Mouse (Mus musculus) left cerebral cortex, postnatal 36 days (tissue): ENCODE data around the gene Lpgat1. TPM values are rescaled to one million over a fixed set of nuclear protein-coding genes. Genes with fewer than 3 reads are reported as not detected.

ENCODE experiments used
- DNase-seq, 2 experiments: peaks; one replicate each; pipeline ENCODE4 v3.0.0; 2021 to 2022; ENCODE audit warnings: low spot score in 2 of 2, mixed read lengths in 1 of 2
- intact Hi-C: fragments of 180-260 bp; cut with DNase I; formaldehyde crosslinking; loops from one replicate; pipeline ENCODE4 v1.15.1; 2025
- total RNA-seq, 2 experiments: library from RNA; stranded (reverse); gene quantifications; 2 replicates each; pipeline ENCODE4 v1.2.3; 2021

Lpgat1 gene
- total RNA-seq, 2 experiments from 2014 or later, result 181 TPM

DNA sequence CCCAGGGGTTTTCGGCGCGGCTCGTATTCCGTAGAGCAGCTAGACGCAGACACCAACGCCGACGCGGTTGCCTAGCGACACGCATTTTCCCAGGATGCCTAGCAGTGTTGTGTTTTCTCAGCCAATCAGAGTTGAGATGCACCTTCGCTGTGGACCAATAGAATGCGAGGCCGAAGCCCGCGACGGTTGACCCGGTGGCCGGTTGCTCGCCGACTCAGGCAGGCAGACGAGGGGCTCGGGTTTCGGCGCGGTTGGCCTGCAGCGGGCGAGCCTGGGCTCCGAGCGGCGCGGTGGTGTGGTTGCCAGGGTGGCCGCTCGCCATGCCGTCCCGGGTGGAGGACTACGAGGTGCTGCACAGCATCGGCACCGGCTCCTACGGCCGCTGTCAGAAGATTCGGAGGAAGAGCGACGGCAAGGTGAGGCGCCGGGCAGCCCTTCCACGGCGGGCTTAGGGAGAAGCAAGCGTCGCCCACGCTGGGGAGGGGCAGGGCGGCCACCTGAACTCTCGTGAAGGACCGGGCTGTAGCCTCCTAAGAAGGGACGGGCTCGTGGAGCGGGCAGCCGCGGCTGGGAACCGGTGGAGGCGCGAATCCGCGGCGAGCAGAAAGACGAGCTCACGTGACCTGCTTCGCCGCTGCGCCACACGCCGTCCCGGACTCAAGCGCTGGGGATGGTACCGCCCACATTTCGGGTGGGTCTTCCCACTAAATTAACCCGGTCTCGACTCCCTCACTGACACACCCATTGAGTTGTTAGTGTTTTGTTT lies 103.9 kb downstream of the Lpgat1 start, which contains the start of gene Nek2:
Gene Nek2 (plus strand): TSS at position 119 of the 766 bp plus-strand sequence.
- DNase-seq, result peak; percentile 97 to 99
- intact Hi-C loops, result no loop called here

DNA sequence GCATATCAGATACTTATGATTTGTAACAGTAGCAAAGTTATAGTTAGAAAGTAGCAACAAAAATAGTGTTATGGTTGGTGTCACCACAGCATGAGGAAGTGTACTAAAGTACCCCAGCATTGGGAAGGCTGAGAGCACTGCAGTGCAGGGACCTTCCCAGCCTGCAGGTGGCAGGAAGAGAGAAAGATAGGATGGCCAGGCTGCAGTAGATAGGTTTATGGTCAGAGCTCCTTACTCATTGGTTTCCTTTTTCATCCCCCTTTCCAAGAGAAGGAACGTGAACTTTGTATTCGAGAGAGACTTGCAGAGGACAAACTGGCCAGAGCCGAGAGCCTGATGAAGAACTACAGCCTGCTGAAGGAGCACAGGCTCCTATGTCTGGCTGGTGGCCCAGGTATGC lies 111.5 kb downstream of the Lpgat1 start:
- intact Hi-C loops, result no loop called here
- no peak for DNase-seq

DNA sequence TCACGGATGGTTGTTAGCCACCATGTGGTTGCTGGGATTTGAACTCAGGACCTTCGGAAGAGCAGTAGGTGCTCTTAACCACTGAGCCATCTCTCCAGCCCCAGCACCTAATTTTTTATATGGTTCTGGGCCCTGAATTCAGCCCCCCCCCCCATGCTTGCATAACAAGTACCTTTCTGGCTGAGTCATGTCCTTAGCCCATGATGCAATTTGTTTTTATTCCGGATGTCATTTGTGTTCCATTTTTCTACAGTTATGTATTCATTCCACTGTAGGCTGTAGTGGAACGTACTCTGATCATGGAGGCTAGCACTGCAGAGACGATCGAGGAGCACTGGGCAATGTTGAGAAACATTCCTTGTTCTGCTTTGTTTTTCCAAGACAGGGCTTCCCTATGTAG lies 115.8 kb downstream of the Lpgat1 start:
- intact Hi-C loops, result no loop called here
- DNase-seq, result no peak

Other genes starting within 250 kb of the Lpgat1 start
- 1 to 10 TPM; 6.3 to 7.6 TPM for gene Dtl, start 142.3 kb upstream of the Lpgat1 start, total RNA-seq
- gene Ints7, start 142.2 kb upstream of the Lpgat1 start, total RNA-seq, result 10 to 100 TPM; 32.6 to 40.9 TPM
- gene Nek2, start 103.6 kb downstream of the Lpgat1 start, total RNA-seq, result 1 to 10 TPM; 1.3 to 1.6 TPM
- gene Slc30a1, start 188.9 kb downstream of the Lpgat1 start, total RNA-seq, result 10 to 100 TPM; 34.3 to 40.5 TPM